Mouse (Mus musculus): Measurements from ENCODE around the gene Rab22a.
"Not testable (repeated sequence)": the region's sequence is repeated elsewhere in the genome, so short reads cannot be mapped to it uniquely, and the experiment has no call there.

Rab22a gene

DNA sequence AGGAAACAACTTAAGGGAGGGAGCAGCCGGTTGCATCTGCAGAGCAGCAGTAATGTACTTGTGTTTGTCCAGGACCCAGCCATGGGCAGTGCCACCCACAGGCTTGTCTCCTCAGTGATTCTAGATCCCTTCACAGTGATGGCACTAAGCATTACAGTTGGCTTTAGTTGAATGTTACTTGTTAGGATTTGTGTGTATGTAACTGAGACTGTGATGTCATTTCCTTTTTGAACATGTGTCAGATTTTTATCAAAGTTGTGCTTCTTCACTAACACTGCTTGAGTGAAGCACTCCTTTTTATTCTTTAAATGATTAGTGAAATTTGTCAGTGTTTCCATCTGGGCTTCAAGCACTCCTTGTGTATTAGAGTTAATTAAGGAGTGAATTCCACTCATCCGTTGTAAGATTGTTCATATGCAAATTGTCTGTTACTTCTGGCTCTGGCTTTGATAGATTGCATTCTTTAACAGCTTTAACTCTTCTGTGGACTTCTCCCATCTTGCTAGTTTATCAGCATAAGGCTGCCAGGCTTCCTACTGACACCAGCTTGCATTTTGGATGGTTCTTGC, 12.9 kb downstream of the Rab22a start:
- DNase-seq: no peak

DNA sequence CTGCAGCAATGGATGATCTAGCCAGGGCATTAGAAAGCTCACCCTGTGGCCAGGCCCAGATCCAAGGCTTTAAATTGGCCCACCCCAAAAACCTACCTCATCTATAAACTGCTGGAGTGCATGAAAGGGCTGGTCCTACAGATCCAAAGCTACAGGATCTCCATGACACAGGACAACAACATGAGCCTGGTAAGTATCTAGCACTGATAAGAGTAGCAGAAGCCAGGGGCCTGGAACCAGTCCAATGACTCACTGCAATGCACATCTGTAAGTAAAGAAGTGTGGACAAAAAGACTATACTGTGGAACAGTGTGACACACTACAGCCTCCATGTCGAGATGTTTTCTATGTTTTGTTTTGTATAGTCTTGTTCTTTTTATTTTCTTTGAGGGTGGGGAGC, 13.9 kb downstream of the Rab22a start:
- no peak for DNase-seq

DNA sequence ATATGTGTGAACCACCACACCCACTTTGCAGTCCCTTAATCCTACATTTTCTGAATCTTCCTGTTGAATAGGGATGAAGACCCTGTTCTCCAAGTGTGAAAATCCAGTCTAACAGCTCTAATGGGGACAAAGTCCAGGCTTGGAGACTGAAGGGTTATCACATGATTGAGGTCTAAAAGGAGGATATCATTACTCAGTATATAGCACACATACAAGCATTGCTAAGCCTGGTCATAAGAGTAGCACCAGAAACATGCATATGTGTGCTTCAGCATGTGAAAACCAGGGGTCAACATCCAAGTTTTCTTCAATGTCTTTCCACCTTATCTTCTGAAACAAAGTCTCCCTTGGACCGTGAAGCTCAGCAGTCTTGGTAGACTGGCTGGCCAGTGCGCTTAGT, 19.0 kb downstream of the Rab22a start:
- DNase-seq: no peak

DNA sequence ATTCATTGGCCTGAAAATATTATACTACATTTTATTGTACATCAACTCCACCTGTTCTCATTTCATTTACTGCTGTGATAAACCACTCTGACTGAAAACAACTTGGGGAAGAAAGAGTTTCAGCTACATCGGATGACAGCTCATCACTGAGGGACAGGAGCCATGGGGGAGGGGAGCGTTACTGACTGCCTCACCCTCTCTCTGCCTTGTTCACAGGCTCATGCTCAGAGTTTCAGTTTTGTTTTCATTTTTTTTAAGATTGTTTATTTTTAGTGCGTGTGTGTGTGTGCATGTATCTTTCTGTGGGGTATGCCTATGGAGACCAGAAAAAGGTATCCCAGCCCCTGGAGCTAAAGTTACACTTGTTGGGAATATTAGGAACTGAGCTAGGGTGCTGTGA, 19.7 kb downstream of the Rab22a start:
- no peak for DNase-seq

DNA sequence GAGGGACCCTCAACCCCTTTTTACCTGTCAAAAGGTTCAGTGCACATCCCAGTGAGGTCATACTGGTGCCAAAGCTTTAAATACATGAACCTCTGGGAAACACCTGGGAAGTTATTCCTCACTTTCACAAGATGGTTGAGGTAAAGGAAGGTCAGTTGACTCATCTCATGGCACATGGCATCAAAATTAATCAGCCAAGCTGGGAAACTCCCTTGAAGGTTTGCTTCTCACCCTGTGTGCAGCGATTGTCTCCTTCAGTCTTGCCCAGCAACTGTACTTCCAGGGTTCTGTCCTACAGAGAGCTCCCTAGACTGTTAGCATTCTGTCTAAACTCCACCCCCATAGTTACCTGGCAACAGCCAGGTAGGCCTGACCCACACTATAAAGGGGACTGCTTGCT, 20.6 kb downstream of the Rab22a start:
- DNase-seq: no peak

DNA sequence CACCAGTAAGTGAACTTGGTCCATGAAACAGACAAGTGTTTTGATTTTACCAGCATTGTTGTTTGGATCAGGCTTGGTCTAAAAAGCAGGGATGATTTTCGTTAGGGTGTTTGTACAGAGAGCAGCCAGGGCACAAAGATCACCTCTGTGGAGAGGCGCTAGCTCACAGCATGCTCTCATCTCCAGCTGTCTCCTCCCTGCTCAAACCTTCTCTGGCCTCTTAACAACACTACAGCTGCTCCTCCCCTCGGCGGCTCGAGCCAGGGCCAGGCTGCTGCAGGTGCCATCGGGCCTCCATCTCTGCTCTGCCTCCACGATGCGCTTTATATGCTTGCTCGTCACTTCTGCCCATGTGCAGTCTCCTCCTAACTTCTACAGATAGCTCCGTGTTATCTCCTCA, 23.2 kb downstream of the Rab22a start:
- no peak for DNase-seq

DNA sequence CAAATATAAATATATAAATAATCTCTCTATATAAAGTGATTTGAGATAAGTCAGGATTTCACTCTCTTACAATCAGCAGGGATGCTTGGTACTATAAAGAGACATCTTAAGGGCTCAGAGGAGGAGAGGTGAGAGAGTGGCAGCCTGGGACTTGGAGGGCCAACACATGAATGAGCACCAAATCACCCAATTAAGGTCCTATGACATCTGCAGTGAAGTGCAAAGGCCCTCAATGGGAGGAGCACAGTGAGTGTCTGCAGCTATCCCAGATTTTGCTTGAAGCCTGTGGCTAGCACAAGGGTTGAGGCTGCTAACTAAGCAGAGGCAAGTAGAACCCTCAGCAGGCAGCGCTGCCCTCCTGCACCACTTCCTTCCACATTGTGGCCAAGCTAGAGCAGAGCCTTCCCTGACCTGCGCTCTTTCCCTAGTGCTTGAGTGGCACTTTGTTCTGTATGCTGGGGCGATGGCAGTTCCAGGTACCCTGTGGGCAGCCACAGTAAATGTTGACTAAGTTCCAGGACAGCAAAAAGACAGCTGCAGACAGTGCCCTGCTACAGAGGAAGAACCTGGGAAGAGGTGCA, 26.3 kb downstream of the Rab22a start:
- no peak for DNase-seq

DNA sequence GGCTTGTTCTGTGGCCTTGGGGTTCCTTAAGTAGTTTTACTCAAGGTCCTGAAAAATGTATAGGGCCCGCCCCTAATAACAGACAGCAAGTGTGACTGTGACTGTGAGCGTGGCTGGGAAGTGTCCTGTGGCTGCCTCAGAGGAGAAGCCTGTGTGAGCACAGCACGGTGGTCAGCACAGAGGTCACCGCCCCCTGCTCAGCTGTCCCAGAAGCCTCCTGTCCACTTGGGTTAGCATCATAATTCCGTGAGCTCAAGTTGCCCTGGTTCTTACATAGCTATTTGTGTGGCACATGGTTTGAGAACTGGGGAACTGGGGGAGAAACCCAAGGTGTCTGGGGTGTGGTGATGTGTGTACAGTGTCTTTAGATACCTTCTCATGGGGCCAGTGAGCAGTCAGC, 27.8 kb downstream of the Rab22a start:
- no peak for DNase-seq

DNA sequence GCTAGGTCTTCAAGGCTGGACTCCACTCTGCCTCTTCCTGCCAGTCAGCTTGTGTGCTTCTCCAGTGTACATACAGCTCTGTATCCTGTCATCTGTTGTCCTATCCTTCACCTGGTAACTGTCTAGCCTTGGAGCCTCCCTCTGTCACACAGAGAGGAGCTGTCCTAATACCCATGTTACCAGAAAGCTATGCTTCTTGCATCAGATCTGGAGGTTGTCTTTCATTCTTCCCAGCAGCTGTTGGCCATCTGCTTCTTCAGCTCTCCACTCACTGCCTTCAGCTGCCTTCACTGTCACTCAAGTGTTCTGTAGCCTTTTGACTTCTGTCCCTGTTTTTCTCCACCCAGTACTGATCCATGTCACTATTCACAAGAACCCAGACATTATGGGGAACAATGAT, 30.3 kb downstream of the Rab22a start:
- DNase-seq: no peak

DNA sequence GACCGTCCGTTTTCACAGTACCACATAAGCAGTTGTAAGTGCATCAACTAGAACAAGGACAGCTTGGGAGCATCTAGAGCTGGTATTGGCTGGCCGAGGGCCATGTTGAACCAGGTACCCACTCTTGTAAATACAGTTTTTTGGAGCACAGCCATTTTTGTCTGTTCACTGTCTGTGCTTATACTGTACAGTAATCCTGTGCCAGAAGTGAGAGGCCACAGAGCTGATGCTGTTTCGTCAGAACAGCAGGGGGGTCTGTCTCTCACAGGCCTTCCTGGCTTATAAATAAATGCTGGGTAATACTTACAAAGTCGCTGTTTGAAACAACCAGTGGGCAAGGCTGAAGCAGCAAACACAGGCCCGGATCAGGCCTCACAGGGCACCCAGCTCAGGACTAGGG, 32.2 kb downstream of the Rab22a start:
- no peak for DNase-seq

DNA sequence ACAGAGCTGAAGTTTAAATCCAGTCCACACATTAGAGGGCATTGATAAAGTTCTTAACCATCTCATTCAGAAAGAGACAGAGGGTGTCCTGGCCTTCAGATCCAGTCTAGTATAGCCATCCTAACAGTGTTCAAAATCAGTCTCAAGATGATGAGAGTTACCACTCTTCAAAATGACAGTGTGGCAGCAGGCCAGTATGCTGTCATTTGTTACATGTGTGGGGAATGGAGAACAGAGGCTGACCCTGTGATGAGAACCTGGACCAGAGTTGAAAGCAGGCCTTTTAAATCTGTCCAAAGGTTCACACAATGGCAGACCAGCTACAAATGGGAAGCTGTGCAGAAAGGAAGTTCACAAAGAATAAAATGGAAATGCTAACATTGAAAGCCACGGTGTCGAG, 33.1 kb downstream of the Rab22a start:
- no peak for DNase-seq

DNA sequence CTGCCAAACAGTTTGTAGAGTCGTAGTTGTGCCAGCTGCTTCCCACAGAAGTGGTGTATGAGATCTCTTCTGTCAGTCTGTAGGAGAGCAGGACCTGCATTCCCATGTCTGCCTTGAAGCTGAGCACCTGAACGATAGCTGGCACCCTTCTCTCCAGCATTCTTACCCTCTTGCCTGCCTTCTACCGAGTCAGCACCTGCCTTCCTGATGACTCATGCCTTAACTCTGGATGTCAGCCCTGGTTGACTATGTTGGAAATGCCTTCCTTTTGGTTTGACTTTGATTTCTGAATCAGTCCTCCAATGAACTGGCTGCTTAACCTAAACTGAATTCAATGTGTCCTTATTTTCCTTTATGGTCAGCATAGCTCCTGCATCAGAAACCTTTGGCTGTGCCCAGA, 39.3 kb downstream of the Rab22a start:
- DNase-seq: no peak

DNA sequence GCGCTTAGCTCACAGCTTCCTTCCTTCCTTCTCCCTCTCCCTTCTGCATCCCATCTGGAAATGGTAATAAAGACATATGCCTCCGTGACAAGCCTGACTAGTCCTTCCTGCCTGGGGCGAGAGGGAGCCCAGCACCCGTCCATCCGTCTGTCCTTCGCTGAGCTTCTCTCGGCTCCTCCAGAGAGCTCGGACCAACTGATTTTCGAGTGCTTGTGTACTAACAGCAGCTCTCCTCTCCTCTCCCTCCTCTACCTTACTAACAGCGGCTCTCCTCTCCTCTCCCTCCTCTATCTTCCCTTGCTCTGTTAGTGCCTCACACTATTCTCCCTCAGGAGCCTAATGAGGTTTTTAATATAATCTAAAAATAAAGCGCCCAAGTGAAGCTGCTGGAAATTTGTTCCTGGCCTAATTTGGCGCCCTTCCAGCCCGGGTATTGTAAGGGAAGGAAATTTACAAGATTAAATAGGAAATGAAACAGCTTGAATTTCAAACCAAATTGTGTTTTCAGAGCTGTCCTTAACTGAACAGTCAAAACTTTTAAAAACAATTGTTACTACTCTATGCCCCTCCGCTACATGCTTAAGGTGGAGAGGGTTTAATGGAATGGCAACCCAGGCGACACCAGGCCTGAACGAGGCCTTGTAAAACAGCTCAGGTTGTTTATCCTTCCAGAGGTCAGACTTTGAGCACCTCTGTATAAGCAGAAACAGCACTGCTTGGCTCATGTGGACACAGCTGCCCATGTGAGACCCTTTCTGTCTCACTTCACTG, 42.7 kb downstream of the Rab22a start:
- DNase-seq: peak in 1 of 2 experiments; percentile 10

DNA sequence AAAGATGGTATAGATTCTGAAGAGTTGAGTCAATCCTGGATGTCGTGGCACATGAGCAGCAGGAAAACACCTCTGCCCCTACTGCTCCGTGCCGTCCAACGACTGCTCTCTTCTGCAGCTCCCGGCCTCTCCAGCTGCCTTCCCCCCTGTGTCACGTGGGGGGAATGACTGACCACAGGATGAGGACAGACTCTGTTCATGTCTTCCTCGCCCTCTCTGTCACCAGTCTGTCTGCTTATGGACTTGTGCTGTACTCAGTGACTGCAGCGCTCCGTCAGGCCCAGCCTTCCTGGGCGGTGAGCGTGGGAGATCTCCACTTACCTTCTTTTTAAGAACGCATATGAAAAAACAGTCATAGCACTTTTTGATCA, 43.3 kb downstream of the Rab22a start:
- no peak for DNase-seq

DNA sequence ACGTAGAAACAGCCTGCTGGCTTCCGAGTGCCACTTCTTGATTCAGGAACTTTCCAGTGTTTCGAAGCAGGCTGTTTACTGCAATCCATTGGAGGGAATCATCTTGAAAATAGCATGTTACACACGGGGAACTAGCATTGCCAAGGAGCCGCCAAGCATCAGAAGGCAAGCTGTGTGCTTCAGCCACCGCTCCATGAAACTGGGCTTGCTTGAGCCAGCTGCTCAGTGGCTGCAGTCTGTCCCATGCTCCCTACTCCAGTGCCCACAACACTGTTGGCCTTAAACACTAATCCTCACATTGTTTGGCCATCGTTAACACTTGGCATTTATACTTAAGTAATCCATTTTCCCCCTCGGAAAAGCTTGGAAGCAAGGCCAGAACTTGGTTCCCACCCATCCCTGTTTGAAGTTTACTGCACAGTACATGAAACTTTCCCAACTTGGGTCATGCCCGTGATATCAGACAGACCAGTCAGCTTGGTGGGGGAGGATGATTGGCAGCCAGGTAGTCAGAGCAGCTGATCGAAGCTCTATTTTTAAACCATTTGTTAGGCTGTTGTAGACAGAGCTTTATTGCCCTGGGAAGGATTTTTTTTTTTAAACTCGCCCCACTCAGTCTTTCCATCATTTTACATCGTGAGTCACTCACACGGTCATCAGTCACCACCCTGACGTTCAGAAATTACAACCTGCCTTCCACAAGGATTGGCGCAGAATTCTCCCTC, 46.4 kb downstream of the Rab22a start:
- DNase-seq: no peak

DNA sequence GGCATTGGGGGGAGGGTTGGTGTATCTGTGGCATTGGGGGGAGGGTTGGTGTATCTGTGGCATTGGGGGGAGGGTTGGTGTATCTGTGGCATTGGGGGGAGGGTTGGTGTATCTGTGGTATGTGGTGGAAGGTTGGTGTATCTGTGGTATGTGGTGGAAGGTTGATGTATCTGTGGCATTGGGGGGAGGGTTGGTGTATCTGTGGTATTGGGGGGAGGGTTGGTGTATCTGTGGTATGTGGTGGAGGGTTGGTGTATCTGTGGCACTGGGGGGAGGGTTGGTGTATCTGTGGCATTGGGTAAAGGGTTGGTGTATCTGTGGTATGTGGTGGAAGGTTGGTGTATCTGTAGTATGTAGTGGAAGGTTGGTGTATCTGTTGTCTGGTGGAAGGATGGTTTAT, 48.1 kb downstream of the Rab22a start:
- not testable (repeated sequence) for DNase-seq

DNA sequence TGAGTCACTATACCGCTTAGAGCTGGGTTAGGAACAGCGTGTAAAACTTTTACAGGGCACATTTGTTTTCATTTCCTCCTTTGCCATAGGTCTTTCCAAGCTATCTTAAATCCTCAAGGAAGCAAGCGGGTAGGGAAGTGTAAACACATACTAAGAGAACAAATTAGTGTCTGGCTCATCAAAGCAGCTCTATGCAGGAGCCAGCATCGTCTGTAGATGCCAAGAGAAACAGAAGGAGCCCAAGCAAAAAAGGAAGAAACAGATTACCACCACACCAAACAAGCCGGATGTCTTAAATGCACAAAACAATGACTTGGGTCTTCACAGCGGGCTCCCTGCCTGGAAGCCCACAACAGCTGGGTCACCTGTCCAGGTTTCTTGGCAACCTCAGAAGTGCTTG, 50.6 kb downstream of the Rab22a start:
- no peak for DNase-seq

DNA sequence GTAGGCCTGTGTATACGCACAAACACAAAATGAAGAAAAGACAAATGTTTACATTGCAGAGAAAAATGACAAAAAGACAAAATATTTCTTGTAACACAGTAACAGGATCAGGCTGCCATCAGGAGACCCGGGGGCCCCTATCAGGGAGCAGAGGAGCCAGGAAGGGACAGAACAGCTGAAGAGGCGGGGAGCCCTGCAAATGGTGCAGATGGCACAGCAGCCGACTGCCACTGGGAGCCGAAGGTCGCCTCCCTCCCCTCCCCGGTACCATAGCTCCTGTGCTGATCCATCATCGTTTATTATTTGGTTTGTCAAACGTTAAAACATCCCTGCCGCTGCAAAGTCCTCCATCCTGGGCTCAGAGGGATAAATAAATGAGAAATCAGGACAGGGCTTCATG, 53.1 kb downstream of the Rab22a start:
- no peak for DNase-seq

DNA sequence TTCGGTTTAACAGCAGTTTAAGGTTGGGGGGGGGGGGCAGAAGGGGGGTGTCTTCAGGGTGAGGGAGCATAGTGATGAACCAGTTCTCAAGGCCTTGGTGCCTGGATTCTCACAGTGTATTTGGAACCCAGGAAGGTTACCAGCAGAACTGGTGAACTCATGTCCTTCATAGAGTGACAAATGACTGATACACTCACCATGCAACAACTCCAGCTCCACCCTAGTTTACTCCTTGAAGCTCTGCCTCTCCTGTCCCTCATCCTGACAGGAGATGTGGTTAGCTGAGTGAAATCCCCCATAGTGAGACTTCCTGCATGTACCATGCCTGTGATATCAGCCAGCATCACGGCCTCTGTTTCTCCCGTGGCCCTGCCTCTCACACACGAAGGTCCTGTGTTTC, 53.7 kb downstream of the Rab22a start:
- no peak for DNase-seq

DNA sequence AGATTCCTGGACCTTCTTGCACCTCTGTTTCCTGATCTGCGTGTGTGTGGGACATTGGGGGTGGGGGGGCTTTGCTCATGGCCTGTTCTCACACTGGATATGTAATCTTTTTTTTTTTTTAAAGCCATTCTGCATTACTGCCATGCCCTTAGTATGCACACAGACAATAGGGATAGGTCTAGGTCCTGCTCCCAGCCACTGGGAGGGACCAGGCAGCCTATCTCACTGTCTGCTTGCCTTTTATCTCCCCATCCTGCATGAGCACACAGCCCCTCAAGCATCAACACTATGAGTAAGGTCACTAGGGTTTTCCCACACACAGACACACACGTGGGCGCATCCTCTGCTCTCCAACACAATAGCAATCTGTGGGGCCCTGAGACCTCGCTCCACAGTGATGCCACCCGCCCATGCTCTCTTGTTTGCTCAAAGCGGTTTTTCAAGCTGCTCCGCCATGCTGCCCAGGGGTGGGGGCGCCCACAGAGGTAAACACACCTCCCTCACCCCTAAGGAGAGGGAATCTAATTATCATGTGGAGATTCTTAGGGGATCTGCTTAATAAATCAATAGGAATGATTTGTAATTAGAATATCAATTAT, 55.2 kb downstream of the Rab22a start:
- no peak for DNase-seq

DNA sequence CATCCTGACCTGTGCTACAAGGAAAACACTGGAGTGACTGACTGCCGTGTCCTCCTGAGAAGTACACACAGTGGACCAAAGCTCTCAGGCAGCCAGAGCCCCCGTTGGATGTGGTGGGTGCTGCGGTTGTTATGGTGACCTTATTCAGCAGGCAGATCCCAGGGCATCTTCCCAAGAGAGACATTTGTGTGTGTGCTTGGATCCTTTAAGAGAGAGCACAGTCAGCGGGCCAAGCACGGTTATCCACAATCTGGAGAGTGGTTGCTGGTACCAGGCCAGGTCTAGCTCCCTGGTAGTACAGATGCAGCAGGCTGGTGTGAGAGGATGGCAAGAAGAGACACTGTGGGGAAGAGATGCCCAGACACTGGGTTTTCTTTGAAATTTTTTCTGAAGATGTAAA, 57.4 kb downstream of the Rab22a start:
- DNase-seq: no peak

DNA sequence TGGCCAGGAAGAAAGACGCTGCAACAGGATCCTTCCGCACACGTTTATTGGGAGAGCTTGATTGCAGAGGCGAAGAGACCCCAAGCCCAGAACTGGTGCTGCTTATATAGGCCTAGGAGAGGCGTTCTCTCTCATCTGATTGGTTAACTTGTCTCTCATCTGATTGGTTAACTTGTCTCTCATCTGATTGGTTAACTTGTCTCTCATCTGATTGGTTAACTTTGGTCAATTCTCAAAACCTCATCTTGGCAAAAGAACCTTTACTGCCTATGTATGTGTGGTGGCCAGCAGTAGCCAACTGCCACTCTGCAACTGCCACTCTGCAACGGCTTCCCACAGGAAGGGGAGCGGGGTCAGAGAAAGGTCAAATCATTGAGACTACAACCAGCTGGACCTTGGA, 59.6 kb downstream of the Rab22a start, which contains the start of gene 1700010B08Rik:
Gene 1700010B08Rik (plus strand): TSS at position 301 of the 400 bp plus-strand sequence.
- not testable (repeated sequence) for DNase-seq

DNA sequence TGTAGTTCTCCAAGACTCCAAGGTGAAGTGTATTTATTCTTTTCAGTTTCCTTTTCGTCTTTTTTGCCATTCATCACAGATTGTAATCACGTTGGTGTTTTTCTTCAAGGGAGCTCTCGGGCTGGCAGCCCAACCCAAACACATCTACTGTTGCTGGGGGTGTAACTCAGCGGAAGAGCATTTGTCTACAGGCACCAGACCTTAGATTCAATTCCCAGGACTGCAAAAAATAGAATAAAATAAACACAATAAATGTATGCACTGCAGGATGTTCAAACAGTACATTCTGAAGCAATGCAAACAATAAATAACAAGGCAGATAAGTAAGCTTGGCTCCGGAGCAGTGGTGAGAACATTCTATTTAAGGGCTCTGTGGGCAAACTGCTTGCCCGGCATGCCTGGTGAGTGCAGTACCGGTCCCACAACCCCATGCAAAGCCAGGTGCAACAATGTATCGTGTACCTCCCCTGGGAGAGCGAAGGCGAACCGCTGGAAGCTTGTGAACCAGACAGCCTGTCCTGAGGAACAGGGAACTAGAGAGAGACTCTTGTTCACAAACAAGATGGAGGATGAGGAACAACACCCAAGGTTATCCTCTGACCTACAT, 62.8 kb downstream of the Rab22a start:
- DNase-seq: no peak

All from cerebellum, postnatal 36 days (tissue).